In genomic region chr11:85805779-85806178, GRCm38 (mm10) we compare ENCODE assay signal across 22 mouse cellular contexts. TPM values are rescaled to one million over a fixed set of nuclear protein-coding genes. Genes with fewer than 3 reads are reported as not detected.
"Had no signal": no experiment of that assay in that cellular context is flagged by ENCODE, and none has a peak within 500 bp of the region (broad histone marks: within the 10 kb centered on the region; RNA-seq: fewer than 3 reads in every experiment).

No protein-coding gene starts in this region.

- H3K4me3 ChIP-seq: intestine, embryonic 15.5 days; kidney, embryonic 15.5 days; limb, embryonic 12.5 days; limb, embryonic 15.5 days; megakaryocyte, embryonic 14.5 days; midbrain, embryonic 10.5 days; midbrain, embryonic 13.5 days; myocyte; neural tube, embryonic 13.5 days; stomach, embryonic 15.5 days had no signal

- H3K4me2 ChIP-seq: intestine, embryonic 15.5 days; kidney, embryonic 15.5 days; limb, embryonic 12.5 days; limb, embryonic 15.5 days; midbrain, embryonic 13.5 days; neural tube, embryonic 13.5 days; stomach, embryonic 15.5 days had no signal

- DNase-seq: kidney, adult 11 months; kidney, adult 8-10 months; kidney, postnatal 10 days; kidney, postnatal 4 days; left cerebral cortex, postnatal 4 days; retina, postnatal 1 day; right cerebral cortex, postnatal 25 days; spleen, adult 18-20 months; thymus, postnatal 4 days had no signal

- H3K27ac ChIP-seq: intestine, embryonic 15.5 days; kidney, embryonic 15.5 days; limb, embryonic 12.5 days; limb, embryonic 15.5 days; midbrain, embryonic 10.5 days; midbrain, embryonic 13.5 days; neural tube, embryonic 13.5 days; stomach, embryonic 15.5 days had no signal

- H3K9ac ChIP-seq: intestine, embryonic 15.5 days; kidney, embryonic 15.5 days; limb, embryonic 12.5 days; limb, embryonic 15.5 days; liver, embryonic 14.5 days; midbrain, embryonic 13.5 days; neural tube, embryonic 13.5 days; stomach, embryonic 15.5 days had no signal

- H3K36me3 ChIP-seq: intestine, embryonic 15.5 days; kidney, embryonic 15.5 days; limb, embryonic 12.5 days; limb, embryonic 15.5 days; midbrain, embryonic 10.5 days; midbrain, embryonic 13.5 days; neural tube, embryonic 13.5 days; stomach, embryonic 15.5 days had no signal

- H3K4me1 ChIP-seq: limb, embryonic 15.5 days; midbrain, embryonic 13.5 days; neural tube, embryonic 13.5 days; stomach, embryonic 15.5 days had no signal

- H3K9me3 ChIP-seq: intestine, embryonic 15.5 days; kidney, embryonic 15.5 days; limb, embryonic 12.5 days; limb, embryonic 15.5 days; megakaryocyte, embryonic 14.5 days; midbrain, embryonic 10.5 days; midbrain, embryonic 13.5 days; neural tube, embryonic 13.5 days; stomach, embryonic 15.5 days had no signal

- H3K27me3 ChIP-seq: intestine, embryonic 15.5 days; kidney, embryonic 15.5 days; midbrain, embryonic 13.5 days; neural tube, embryonic 13.5 days; stomach, embryonic 15.5 days had no signal

- ATAC-seq: hindbrain, embryonic 16.5 days; intestine, embryonic 15.5 days; midbrain, embryonic 13.5 days; midbrain, embryonic 16.5 days had no signal

RNA-seq across cellular contexts. Expression of gene Gm11444, which starts 44.4 kb away (rescaled TPM):
- polyA plus RNA-seq: hindbrain, embryonic 16.5 days; intestine, embryonic 15.5 days; kidney, embryonic 15.5 days; limb, embryonic 12.5 days; limb, embryonic 15.5 days; liver, embryonic 14.5 days; midbrain, embryonic 10.5 days; midbrain, embryonic 13.5 days; midbrain, embryonic 16.5 days; myocyte; neural tube, embryonic 13.5 days; stomach, embryonic 15.5 days had no signal
